Mouse (Mus musculus) kidney, adult 11 months (tissue): ENCODE measurements around the gene Vmn2r72.

Experiments used
- DNase-seq: peaks from one replicate; pipeline ENCODE4 v3.0.0; 2022

Gene Vmn2r72

DNA sequence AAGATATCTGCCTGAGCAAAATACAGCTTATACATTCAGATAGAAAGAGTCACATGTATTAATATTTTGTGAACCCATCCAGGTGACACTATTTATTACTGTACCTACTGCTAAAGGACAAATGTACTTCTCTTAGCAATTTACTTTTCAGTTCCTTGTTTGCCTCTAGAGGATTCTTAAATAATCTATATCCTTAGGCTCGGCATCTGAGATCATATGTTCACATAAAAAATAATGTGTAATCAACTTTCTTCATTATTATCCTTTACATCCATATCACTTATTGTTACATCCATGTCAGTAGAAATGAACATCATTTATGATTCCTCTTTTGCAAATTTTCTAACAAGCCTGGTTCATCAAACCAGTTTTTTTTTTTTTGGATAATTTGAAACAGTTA is at the start of gene Vmn2r72:
Vmn2r72 (minus strand) TSS at position 101 of the 400 bp plus-strand sequence.
- DNase-seq, result no peak
